Mouse (Mus musculus): ENCODE data around the gene Tspyl3. TPM values are rescaled to one million over a fixed set of nuclear protein-coding genes. Genes with fewer than 3 reads are reported as not detected.

Tspyl3 gene
- total and polyA plus RNA-seq, 3 experiments: 4.3 to 47.3 (median 9.8) TPM

- Histone ChIP-seq H3K27ac (ENCODE audit: control insufficient read depth, low read depth, low read length) (peak overlapping the region; percentile 93), H3K36me3 (ENCODE audit: control insufficient read depth in 1 of 2, insufficient read depth in 2 of 2, low read length in 2 of 2) (peaks cover 6 to 32% of the 10 kb centered on the region in 2 experiments), H3K9me3 (replicated peaks; ENCODE audit: insufficient read depth, low read length) (no peaks in the 10 kb centered on the region), H3K9ac (ENCODE audit: control insufficient read depth, low read depth, low read length, poor library complexity, severe bottlenecking) (peak overlapping the region; percentile 98), H3K27me3 (ENCODE audit: control insufficient read depth in 1 of 2, insufficient read depth in 2 of 2, low read length in 2 of 2) (no peaks in the 10 kb centered on the region), H3K79me2 (ENCODE audit: control insufficient read depth, insufficient read depth, low read length, poor library complexity) (peaks cover 46% of the 10 kb centered on the region), H3K4me3 (ENCODE audit: control insufficient read depth in 1 of 2, insufficient read depth in 1 of 2, low read depth in 2 of 2, low read length in 2 of 2) (peak overlapping the region; percentile 85 to 94), H3K4me1 (ENCODE audit: control insufficient read depth in 1 of 2, insufficient read depth in 2 of 2, low read length in 2 of 2) (peaks cover 14 to 18% of the 10 kb centered on the region in 2 experiments)
- DNase-seq (ENCODE audit: low read depth, low spot score): no peak
- no peak for TF ChIP-seq HCFC1 (IDR thresholded peaks at IDR 0.05; ENCODE audit: low read depth, low read length)
- no peak for TF ChIP-seq MAFK (IDR thresholded peaks at IDR 0.05; ENCODE audit: borderline replicate concordance, low read depth, low read length)
- TF ChIP-seq CHD2 (IDR thresholded peaks at IDR 0.05; ENCODE audit: low read length): no peak
- TF ChIP-seq POLR2AphosphoS5 (IDR thresholded peaks at IDR 0.05; ENCODE audit: borderline replicate concordance, low read depth, low read length): no peak
- no peak for TF ChIP-seq ZMIZ1 (IDR thresholded peaks at IDR 0.05; ENCODE audit: low read depth, low read length)
- TF ChIP-seq CHD1 (IDR thresholded peaks at IDR 0.05; ENCODE audit: low read depth, low read length): no peak
- TF ChIP-seq USF1 (IDR thresholded peaks at IDR 0.05; ENCODE audit: low read depth, low read length): no peak
- TF ChIP-seq MAX (IDR thresholded peaks at IDR 0.05; ENCODE audit: low read length): no peak
- TF ChIP-seq TBP (IDR thresholded peaks at IDR 0.05; ENCODE audit: low read depth, low read length): no peak
- no peak for TF ChIP-seq POLR2A (IDR thresholded peaks at IDR 0.05; ENCODE audit: control insufficient read depth in 1 of 2, insufficient read depth in 1 of 2, low read depth in 1 of 2, low read length in 2 of 2, poor library complexity in 1 of 2)
These were observed 16.9 kb upstream of the Tspyl3 start for GRCm38 (mm10) chr2:153242156-153242555.

- peak within 1 kb of the TSS; percentile 98 for H3K9ac ChIP-seq (ENCODE audit: control insufficient read depth, low read depth, low read length, poor library complexity, severe bottlenecking)
- peak; percentile 89 for DNase-seq (ENCODE audit: low read depth, low spot score)
- H3K4me1 ChIP-seq (ENCODE audit: control insufficient read depth in 1 of 2, insufficient read depth in 2 of 2, low read length in 2 of 2): peaks cover 14 to 18% of the 10 kb centered on the region in 2 experiments
- H3K79me2 ChIP-seq (ENCODE audit: control insufficient read depth, insufficient read depth, low read length, poor library complexity): peaks cover 50% of the 10 kb centered on the region
- H3K36me3 ChIP-seq (ENCODE audit: control insufficient read depth in 1 of 2, insufficient read depth in 2 of 2, low read length in 2 of 2): peaks cover 6 to 34% of the 10 kb centered on the region in 2 experiments
- H3K27ac ChIP-seq (ENCODE audit: control insufficient read depth, low read depth, low read length): peak within 1 kb of the TSS; percentile 94
- TF ChIP-seq MXI1 (IDR thresholded peaks at IDR 0.05; ENCODE audit: low read depth, low read length) (peak; percentile 1; the same call in 1 of the 2 replicates), TBP (IDR thresholded peaks at IDR 0.05; ENCODE audit: low read depth, low read length) (peak; percentile 54), EP300 (IDR thresholded peaks at IDR 0.05; ENCODE audit: low read depth in 1 of 2, low read length in 2 of 2) (0 out of 4 replicates have a peak, but pooled peaks of 1 of the 2 experiments have one; percentile 16), TAL1 (IDR thresholded peaks at IDR 0.05; ENCODE audit: low read length) (no peak), USF2 (IDR thresholded peaks at IDR 0.05; ENCODE audit: borderline replicate concordance in 1 of 2, insufficient read depth in 1 of 2, low read depth in 1 of 2, low read length in 2 of 2) (no peak), ELF1 (IDR thresholded peaks at IDR 0.05; ENCODE audit: low read depth, low read length) (0 out of 2 replicates have a peak, but pooled peaks have one; percentile 9), BHLHE40 (IDR thresholded peaks at IDR 0.05; ENCODE audit: borderline replicate concordance, low read depth, low read length) (no peak), NELFE (IDR thresholded peaks at IDR 0.05; ENCODE audit: low read depth, low read length) (peak; percentile 68), ZMIZ1 (IDR thresholded peaks at IDR 0.05; ENCODE audit: low read depth, low read length) (peak; percentile 48), TCF12 (IDR thresholded peaks at IDR 0.05; ENCODE audit: low read depth, low read length) (0 out of 2 replicates have a peak, but pooled peaks have one; percentile 37), SMC3 (IDR thresholded peaks at IDR 0.05; ENCODE audit: low read depth, low read length) (peak; percentile 34), MYC (IDR thresholded peaks at IDR 0.05; ENCODE audit: low read depth, low read length) (peak; percentile 52; the same call in 1 of the 2 replicates), CTCF (IDR thresholded peaks at IDR 0.05 in 2 of 3, conservative IDR thresholded peaks at IDR 0.05 in 1 of 3; ENCODE audit: control insufficient read depth in 1 of 3, insufficient read depth in 1 of 3, low read depth in 2 of 3, low read length in 3 of 3, poor library complexity in 1 of 3, severe bottlenecking in 1 of 3) (peak in 2 of 3 experiments; percentile 26 to 42; a peak in 2 of 6 replicates), MAZ (IDR thresholded peaks at IDR 0.05; ENCODE audit: low read depth, low read length) (peak; percentile 62), JUND (IDR thresholded peaks at IDR 0.05; ENCODE audit: low read depth, low read length) (no peak), HCFC1 (IDR thresholded peaks at IDR 0.05; ENCODE audit: low read depth, low read length) (peak; percentile 81), GATA1 (IDR thresholded peaks at IDR 0.05; ENCODE audit: low read depth, low read length) (peak; percentile 58), NRF1 (IDR thresholded peaks at IDR 0.05; ENCODE audit: insufficient read depth, low read depth, low read length, poor library complexity, severe bottlenecking) (peak; percentile 13; the same call in 1 of the 2 replicates), SIN3A (IDR thresholded peaks at IDR 0.05; ENCODE audit: low read length) (peak; percentile 35), MAFK (IDR thresholded peaks at IDR 0.05; ENCODE audit: borderline replicate concordance, low read depth, low read length) (no peak), POLR2A (IDR thresholded peaks at IDR 0.05; ENCODE audit: control insufficient read depth in 1 of 2, insufficient read depth in 1 of 2, low read depth in 1 of 2, low read length in 2 of 2, poor library complexity in 1 of 2) (peak; percentile 60 to 70; a peak in 2 of 4 replicates), RAD21 (IDR thresholded peaks at IDR 0.05; ENCODE audit: low read depth, low read length) (peak; percentile 6; the same call in 1 of the 2 replicates), UBTF (IDR thresholded peaks at IDR 0.05; ENCODE audit: borderline replicate concordance, insufficient read depth, low read depth, low read length) (no peak)
- H3K4me3 ChIP-seq (ENCODE audit: control insufficient read depth in 1 of 2, insufficient read depth in 1 of 2, low read depth in 2 of 2, low read length in 2 of 2): peak within 1 kb of the TSS; percentile 93 to 98
- no peaks in the 10 kb centered on the region for H3K27me3 ChIP-seq (ENCODE audit: control insufficient read depth in 1 of 2, insufficient read depth in 2 of 2, low read length in 2 of 2)
- H3K9me3 ChIP-seq (replicated peaks; ENCODE audit: insufficient read depth, low read length): no peaks in the 10 kb centered on the region
These were observed 16.2 kb upstream of the Tspyl3 start, which contains the start of the genes Plagl2 and Pofut1 for GRCm38 (mm10) chr2:153241250-153242014. Plagl2 (minus strand) TSS chr2:153241426. Pofut1 (plus strand) TSS chr2:153241533.
